Comparison of ENCODE assay signal across 21 mouse cellular contexts in the genomic region with DNA sequence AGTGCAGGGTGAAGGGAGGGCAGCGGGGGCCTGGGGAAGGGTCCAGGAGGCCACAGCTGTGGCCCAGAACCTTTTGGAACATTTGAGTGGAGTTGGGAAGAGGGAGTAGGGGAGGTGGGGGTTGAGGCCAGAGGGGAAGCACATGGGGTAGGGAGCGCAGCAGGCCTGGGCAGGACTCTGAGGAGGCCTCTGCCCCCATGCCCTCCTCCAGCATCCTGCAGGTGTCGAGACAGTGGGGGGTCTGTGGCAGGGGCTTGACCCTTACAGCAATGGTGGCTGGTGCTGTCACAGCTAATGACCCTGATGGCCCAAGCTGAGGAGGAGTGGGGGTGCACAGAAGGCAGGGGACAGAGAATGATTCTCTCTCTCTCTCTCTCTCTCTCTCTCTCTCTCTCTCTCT. TPM values are rescaled to one million over a fixed set of nuclear protein-coding genes. Genes with fewer than 3 reads are reported as not detected.
A peak's percentile ranks its signal among the peaks of the same experiment; 100 is the strongest.
DNase-seq lines count a peak whose midpoint lies in the region; ATAC-seq lines count a peak whose summit lies in the region.
"Had no signal": no experiment of that assay in that cellular context is flagged by ENCODE, and none has a peak within 500 bp of the region (broad histone marks: within the 10 kb centered on the region; RNA-seq: fewer than 3 reads in every experiment).

No protein-coding gene starts in this region.

- 25% methylated on average over 3 of the region's 3 CpGs for WGBS in hindbrain, embryonic 12.5 days
- WGBS in hindbrain, embryonic 16.5 days = 51% methylated on average over 3 of the region's 3 CpGs
- WGBS in embryonic facial prominence, embryonic 11.5 days = 50% methylated on average over 3 of the region's 3 CpGs
- WGBS in limb, embryonic 10.5 days = 39% methylated on average over 3 of the region's 3 CpGs
- 57% methylated on average over 3 of the region's 3 CpGs for WGBS in liver, embryonic 12.5 days (ENCODE audit: insufficient replicate concordance)

- H3K36me3 ChIP-seq in hindbrain, embryonic 12.5 days = no peaks in the 10 kb centered on the region
- H3K36me3 ChIP-seq in hindbrain, embryonic 16.5 days (ENCODE audit: control insufficient read depth, insufficient read depth, low read length) = no peaks in the 10 kb centered on the region
- no peaks in the 10 kb centered on the region for H3K36me3 ChIP-seq in embryonic facial prominence, embryonic 11.5 days (replicated peaks; ENCODE audit: control insufficient read depth, insufficient read depth, low read depth, low read length)
- H3K36me3 ChIP-seq in limb, embryonic 10.5 days = no peaks in the 10 kb centered on the region
- H3K36me3 ChIP-seq in liver, embryonic 12.5 days = no peaks in the 10 kb centered on the region
- H3K36me3 ChIP-seq: forebrain, embryonic 15.5 days; heart, embryonic 15.5 days had no signal

- no peaks in the 10 kb centered on the region for H3K9me3 ChIP-seq in hindbrain, embryonic 12.5 days (replicated peaks)
- no peaks in the 10 kb centered on the region for H3K9me3 ChIP-seq in hindbrain, embryonic 16.5 days (ENCODE audit: control insufficient read depth, low read length)
- no peaks in the 10 kb centered on the region for H3K9me3 ChIP-seq in embryonic facial prominence, embryonic 11.5 days (replicated peaks; ENCODE audit: control insufficient read depth, low read length)
- no peaks in the 10 kb centered on the region for H3K9me3 ChIP-seq in limb, embryonic 10.5 days (replicated peaks)
- no peaks in the 10 kb centered on the region for H3K9me3 ChIP-seq in liver, embryonic 12.5 days (replicated peaks)
- H3K9me3 ChIP-seq: forebrain, embryonic 15.5 days; heart, embryonic 15.5 days had no signal

- H3K27me3 ChIP-seq in hindbrain, embryonic 12.5 days = peaks cover 74% of the 10 kb centered on the region
- no peaks in the 10 kb centered on the region; the same call in 1 of the 2 replicates for H3K27me3 ChIP-seq in hindbrain, embryonic 16.5 days (replicated peaks; ENCODE audit: control insufficient read depth, insufficient read depth, low read length)
- H3K27me3 ChIP-seq in embryonic facial prominence, embryonic 11.5 days (ENCODE audit: control insufficient read depth, insufficient read depth, low read length) = no peaks in the 10 kb centered on the region
- H3K27me3 ChIP-seq in limb, embryonic 10.5 days (ENCODE audit: low read depth, poor library complexity, severe bottlenecking) = peaks cover 74% of the 10 kb centered on the region
- peaks cover 77% of the 10 kb centered on the region for H3K27me3 ChIP-seq in liver, embryonic 12.5 days (replicated peaks)
- H3K27me3 ChIP-seq: forebrain, embryonic 15.5 days had no signal

- peaks cover 4% of the 10 kb centered on the region; the same call in 1 of the 2 replicates for H3K4me1 ChIP-seq in hindbrain, embryonic 12.5 days
- H3K4me1 ChIP-seq in hindbrain, embryonic 16.5 days (ENCODE audit: control insufficient read depth, insufficient read depth, low read depth, low read length) = no peaks in the 10 kb centered on the region
- H3K4me1 ChIP-seq in embryonic facial prominence, embryonic 11.5 days (ENCODE audit: control insufficient read depth, insufficient read depth, low read length) = no peaks in the 10 kb centered on the region
- peaks cover 51% of the 10 kb centered on the region for H3K4me1 ChIP-seq in limb, embryonic 10.5 days
- H3K4me1 ChIP-seq in liver, embryonic 12.5 days = no peaks in the 10 kb centered on the region
- H3K4me1 ChIP-seq: forebrain, embryonic 15.5 days; heart, embryonic 15.5 days had no signal

- ATAC-seq in hindbrain, embryonic 12.5 days (ENCODE audit: low FRiP score) = no peak
- no peak for ATAC-seq in hindbrain, embryonic 16.5 days
- ATAC-seq in embryonic facial prominence, embryonic 11.5 days (replicated peaks; ENCODE audit: insufficient number of reproducible peaks, low FRiP score, low TSS enrichment, low read depth) = peak; percentile 29; the same call in 1 of the 2 replicates
- no peak for ATAC-seq in liver, embryonic 12.5 days
- ATAC-seq: forebrain, embryonic 15.5 days; hindbrain, postnatal 0 days had no signal

- H3K4me3 ChIP-seq in hindbrain, embryonic 12.5 days = no peak overlapping the region
- H3K4me3 ChIP-seq in hindbrain, embryonic 16.5 days (ENCODE audit: low read length) = no peak overlapping the region
- no peak overlapping the region for H3K4me3 ChIP-seq in embryonic facial prominence, embryonic 11.5 days (ENCODE audit: low read depth, low read length)
- no peak overlapping the region for H3K4me3 ChIP-seq in limb, embryonic 10.5 days
- no peak overlapping the region for H3K4me3 ChIP-seq in liver, embryonic 12.5 days
- H3K4me3 ChIP-seq: forebrain, embryonic 15.5 days; heart, adult 2 months; heart, embryonic 15.5 days had no signal

- no peak for DNase-seq in embryonic facial prominence, embryonic 11.5 days (ENCODE audit: low spot score)
- no peak for DNase-seq in limb, embryonic 10.5 days (ENCODE audit: low spot score)
- no peak for DNase-seq in frontal cortex, postnatal 25 days (ENCODE audit: low spot score in 2 of 2)
- DNase-seq: adrenal gland, adult 2 months; adrenal gland, postnatal 25 days; cerebellum, adult 18-20 months; cerebellum, adult 9-11 months; cerebellum, postnatal 36 days; embryo, embryonic 11 days; gastrocnemius, postnatal 10 days; heart, adult 2 months; heart, postnatal 14 days had no signal

- H3K27ac ChIP-seq in hindbrain, embryonic 12.5 days = no peak overlapping the region
- no peak overlapping the region for H3K27ac ChIP-seq in hindbrain, embryonic 16.5 days (ENCODE audit: low read depth, low read length)
- no peak overlapping the region for H3K27ac ChIP-seq in embryonic facial prominence, embryonic 11.5 days (replicated peaks; ENCODE audit: low read depth, low read length)
- peak overlapping the region; percentile 39; the same call in 1 of the 2 replicates for H3K27ac ChIP-seq in limb, embryonic 10.5 days
- no peak overlapping the region for H3K27ac ChIP-seq in liver, embryonic 12.5 days
- H3K27ac ChIP-seq: forebrain, embryonic 15.5 days; heart, adult 2 months; heart, embryonic 15.5 days; hindbrain, postnatal 0 days had no signal

- H3K4me2 ChIP-seq in hindbrain, embryonic 12.5 days (replicated peaks) = no peak overlapping the region
- no peak overlapping the region for H3K4me2 ChIP-seq in hindbrain, embryonic 16.5 days (ENCODE audit: low read length)
- no peak overlapping the region for H3K4me2 ChIP-seq in embryonic facial prominence, embryonic 11.5 days (ENCODE audit: low read depth, low read length)
- H3K4me2 ChIP-seq in liver, embryonic 12.5 days = no peak overlapping the region
- H3K4me2 ChIP-seq: forebrain, embryonic 15.5 days had no signal

- 0 out of 2 replicates have a peak overlapping the region, but pooled peaks have one; percentile 1 for H3K9ac ChIP-seq in hindbrain, embryonic 12.5 days
- no peak overlapping the region for H3K9ac ChIP-seq in hindbrain, embryonic 16.5 days (ENCODE audit: low read depth, low read length)
- H3K9ac ChIP-seq in embryonic facial prominence, embryonic 11.5 days (replicated peaks; ENCODE audit: low read length) = no peak overlapping the region
- H3K9ac ChIP-seq in liver, embryonic 12.5 days = no peak overlapping the region
- H3K9ac ChIP-seq: forebrain, embryonic 15.5 days; heart, embryonic 15.5 days had no signal

RNA-seq across cellular contexts. Expression of a gene that starts 6.5 kb away (rescaled TPM):
- 0.23 TPM in 1 of 2 replicates, not detected in the other for polyA plus RNA-seq in hindbrain, embryonic 12.5 days (2016; fragmentation: Nextera tagmentation; extraction: Ambion mirVana)
- 0.14 TPM in 1 of 2 replicates, not detected in the other for polyA plus RNA-seq in hindbrain, embryonic 16.5 days (2015; fragmentation: Nextera tagmentation; extraction: Ambion mirVana)
- 0.22 TPM in 1 of 2 replicates, not detected in the other for polyA plus RNA-seq in embryonic facial prominence, embryonic 11.5 days (2014; fragmentation: Nextera tagmentation; extraction: Ambion mirVana)
- not detected in 2 replicates for polyA plus RNA-seq in limb, embryonic 10.5 days (2016; fragmentation: Nextera tagmentation; extraction: Ambion mirVana)
- polyA plus RNA-seq in liver, embryonic 12.5 days (2016; fragmentation: Nextera tagmentation; extraction: Ambion mirVana) = not detected in 2 replicates
- polyA plus RNA-seq: adrenal gland, adult 2 months; heart, embryonic 11.5 days; heart, embryonic 15.5 days; hindbrain, postnatal 0 days; intestine, embryonic 14.5 days had no signal

RNA-seq across cellular contexts. Expression of a gene that starts 13.2 kb away (rescaled TPM):
- polyA plus RNA-seq in hindbrain, embryonic 12.5 days (2016; fragmentation: Nextera tagmentation; extraction: Ambion mirVana) = 0.13 TPM in 1 of 2 replicates, not detected in the other
- polyA plus RNA-seq in hindbrain, embryonic 16.5 days (2015; fragmentation: Nextera tagmentation; extraction: Ambion mirVana) = 0.30 TPM in 1 of 2 replicates, not detected in the other
- not detected in 2 replicates for polyA plus RNA-seq in embryonic facial prominence, embryonic 11.5 days (2014; fragmentation: Nextera tagmentation; extraction: Ambion mirVana)
- polyA plus RNA-seq in limb, embryonic 10.5 days (2016; fragmentation: Nextera tagmentation; extraction: Ambion mirVana) = 0.16 and 0.28 TPM in 2 replicates
- not detected in 2 replicates for polyA plus RNA-seq in liver, embryonic 12.5 days (2016; fragmentation: Nextera tagmentation; extraction: Ambion mirVana)
- polyA plus RNA-seq: adrenal gland, adult 2 months; heart, embryonic 11.5 days; hindbrain, postnatal 0 days; intestine, embryonic 14.5 days had no signal

RNA-seq across cellular contexts. Expression of a gene that starts 26.3 kb away (rescaled TPM):
- polyA plus RNA-seq in hindbrain, embryonic 12.5 days (2016; fragmentation: Nextera tagmentation; extraction: Ambion mirVana) = 62.2 and 65.8 TPM in 2 replicates
- 63.1 and 70.0 TPM in 2 replicates for polyA plus RNA-seq in hindbrain, embryonic 16.5 days (2015; fragmentation: Nextera tagmentation; extraction: Ambion mirVana)
- polyA plus RNA-seq in embryonic facial prominence, embryonic 11.5 days (2014; fragmentation: Nextera tagmentation; extraction: Ambion mirVana) = 53.5 and 56.8 TPM in 2 replicates
- 82.9 and 83.5 TPM in 2 replicates for polyA plus RNA-seq in limb, embryonic 10.5 days (2016; fragmentation: Nextera tagmentation; extraction: Ambion mirVana)
- 54.6 and 56.1 TPM in 2 replicates for polyA plus RNA-seq in liver, embryonic 12.5 days (2016; fragmentation: Nextera tagmentation; extraction: Ambion mirVana)

RNA-seq across cellular contexts. Expression of a gene that starts 38.2 kb away (rescaled TPM):
- polyA plus RNA-seq in hindbrain, embryonic 12.5 days (2016; fragmentation: Nextera tagmentation; extraction: Ambion mirVana) = not detected in 2 replicates
- polyA plus RNA-seq in hindbrain, embryonic 16.5 days (2015; fragmentation: Nextera tagmentation; extraction: Ambion mirVana) = not detected in 2 replicates
- 2.0 and 8.4 TPM in 2 replicates for polyA plus RNA-seq in embryonic facial prominence, embryonic 11.5 days (2014; fragmentation: Nextera tagmentation; extraction: Ambion mirVana)
- 6.3 and 10.7 TPM in 2 replicates for polyA plus RNA-seq in limb, embryonic 10.5 days (2016; fragmentation: Nextera tagmentation; extraction: Ambion mirVana)
- not detected in 2 replicates for polyA plus RNA-seq in liver, embryonic 12.5 days (2016; fragmentation: Nextera tagmentation; extraction: Ambion mirVana)
- polyA plus RNA-seq: adrenal gland, adult 2 months; gonadal fat pad, adult 2 months; heart, adult 2 months; heart, embryonic 11.5 days; heart, embryonic 15.5 days; hindbrain, postnatal 0 days; intestine, embryonic 14.5 days had no signal

RNA-seq across cellular contexts. Expression of a gene that starts 45.5 kb away (rescaled TPM):
- polyA plus RNA-seq in hindbrain, embryonic 12.5 days (2016; fragmentation: Nextera tagmentation; extraction: Ambion mirVana) = 61.3 and 65.7 TPM in 2 replicates
- polyA plus RNA-seq in hindbrain, embryonic 16.5 days (2015; fragmentation: Nextera tagmentation; extraction: Ambion mirVana) = 115 and 123 TPM in 2 replicates
- polyA plus RNA-seq in embryonic facial prominence, embryonic 11.5 days (2014; fragmentation: Nextera tagmentation; extraction: Ambion mirVana) = 28.7 and 28.9 TPM in 2 replicates
- 16.9 and 23.6 TPM in 2 replicates for polyA plus RNA-seq in limb, embryonic 10.5 days (2016; fragmentation: Nextera tagmentation; extraction: Ambion mirVana)
- 13.5 and 15.8 TPM in 2 replicates for polyA plus RNA-seq in liver, embryonic 12.5 days (2016; fragmentation: Nextera tagmentation; extraction: Ambion mirVana)
